Mouse (Mus musculus): ENCODE data around the gene Ctcf. TPM values are rescaled to one million over a fixed set of nuclear protein-coding genes. Genes with fewer than 3 reads are reported as not detected.

Ctcf gene
- polyA plus RNA-seq, 1 experiment from 2014 or later, result 55.3 TPM

GRCm38 (mm10) chr8:105727397-105728124 is 91.2 kb downstream of the Ctcf start:
- Histone ChIP-seq H3K4me3 (ENCODE audit: low read depth, low read length) (no peak overlapping the region), H3K4me1 (ENCODE audit: control insufficient read depth, low read depth, low read length) (peaks cover 3% of the 10 kb centered on the region), H3K27me3 (ENCODE audit: control insufficient read depth, insufficient read depth, low read depth, low read length) (no peaks in the 10 kb centered on the region), H3K9me3 (replicated peaks; ENCODE audit: control insufficient read depth, low read length) (no peaks in the 10 kb centered on the region), H3K9ac (ENCODE audit: low read depth, low read length) (no peak overlapping the region), H3K27ac (ENCODE audit: low read length) (no peak overlapping the region), H3K36me3 (ENCODE audit: control insufficient read depth, insufficient read depth) (no peaks in the 10 kb centered on the region), H3K4me2 (ENCODE audit: low read depth, low read length) (no peak overlapping the region)
- peak; percentile 67 for ATAC-seq (ENCODE audit: low read depth)
- WGBS (ENCODE audit: insufficient replicate concordance), result 44% methylated on average over 18 of the region's 18 CpGs

GRCm38 (mm10) chr8:105732186-105732585 is 95.8 kb downstream of the Ctcf start:
- Histone ChIP-seq H3K9me3 (replicated peaks; ENCODE audit: control insufficient read depth, low read length) (no peaks in the 10 kb centered on the region), H3K27me3 (ENCODE audit: control insufficient read depth, insufficient read depth, low read depth, low read length) (no peaks in the 10 kb centered on the region), H3K4me3 (ENCODE audit: low read depth, low read length) (no peak overlapping the region), H3K9ac (ENCODE audit: low read depth, low read length) (no peak overlapping the region), H3K36me3 (ENCODE audit: control insufficient read depth, insufficient read depth) (no peaks in the 10 kb centered on the region), H3K4me1 (ENCODE audit: control insufficient read depth, low read depth, low read length) (peaks cover 3% of the 10 kb centered on the region), H3K4me2 (ENCODE audit: low read depth, low read length) (no peak overlapping the region), H3K27ac (ENCODE audit: low read length) (no peak overlapping the region)
- no peak for ATAC-seq (ENCODE audit: low read depth)
- 34% methylated on average over 5 of the region's 5 CpGs for WGBS (ENCODE audit: insufficient replicate concordance)

MicroRNA genes within 50 kb of the gene (microRNA counts, 519-probe panel; counts per million panel counts)
- 2,484 counts per million, percentile 64 among the panel's probes with 10 or more counts for microRNA mmu-miR-1966

Small RNA genes within 50 kb of the gene (microRNA-seq; reads per million reads assigned to microRNA genes)
- 0.98 reads per million for gene Mir1966

Other genes with a start within 250 kb of the Ctcf start
- not detected in 2 replicates for gene Kctd19, start 223.1 kb upstream of the Ctcf start, polyA plus RNA-seq (2015; fragmentation: Nextera tagmentation; extraction: Ambion mirVana)
- 0.09 TPM in 1 of 2 replicates, not detected in the other for gene Lrrc36, start 223.0 kb upstream of the Ctcf start, polyA plus RNA-seq (2015; fragmentation: Nextera tagmentation; extraction: Ambion mirVana)
- 2.8 and 5.9 TPM in 2 replicates for gene Tppp3, start 165.0 kb upstream of the Ctcf start, polyA plus RNA-seq (2015; fragmentation: Nextera tagmentation; extraction: Ambion mirVana)
- gene Zdhhc1, start 139.7 kb upstream of the Ctcf start, polyA plus RNA-seq (2015; fragmentation: Nextera tagmentation; extraction: Ambion mirVana), result 1.6 and 2.2 TPM in 2 replicates
- 0.34 and 0.66 TPM in 2 replicates for gene Hsd11b2, start 117.8 kb upstream of the Ctcf start, polyA plus RNA-seq (2015; fragmentation: Nextera tagmentation; extraction: Ambion mirVana)
- gene Atp6v0d1, start 70.5 kb upstream of the Ctcf start, polyA plus RNA-seq (2015; fragmentation: Nextera tagmentation; extraction: Ambion mirVana), result 51.0 and 54.0 TPM in 2 replicates
- gene Ripor1, start 31.3 kb upstream of the Ctcf start, polyA plus RNA-seq (2015; fragmentation: Nextera tagmentation; extraction: Ambion mirVana), result 7.3 and 8.3 TPM in 2 replicates
- 0.13 TPM in 1 of 2 replicates, not detected in the other for gene Agrp, start 825 bp downstream of the Ctcf start, polyA plus RNA-seq (2015; fragmentation: Nextera tagmentation; extraction: Ambion mirVana)
- gene Carmil2, start 49.7 kb downstream of the Ctcf start, polyA plus RNA-seq (2015; fragmentation: Nextera tagmentation; extraction: Ambion mirVana), result 0.33 and 0.40 TPM in 2 replicates
- gene Acd, start 64.5 kb downstream of the Ctcf start, polyA plus RNA-seq (2015; fragmentation: Nextera tagmentation; extraction: Ambion mirVana), result 19.1 and 20.8 TPM in 2 replicates
- gene Pard6a, start 64.6 kb downstream of the Ctcf start, polyA plus RNA-seq (2015; fragmentation: Nextera tagmentation; extraction: Ambion mirVana), result 5.7 and 6.1 TPM in 2 replicates
- gene 4933405L10Rik, start 71.1 kb downstream of the Ctcf start, polyA plus RNA-seq (2015; fragmentation: Nextera tagmentation; extraction: Ambion mirVana), result not detected in 2 replicates
- gene Enkd1, start 71.6 kb downstream of the Ctcf start, polyA plus RNA-seq (2015; fragmentation: Nextera tagmentation; extraction: Ambion mirVana), result 3.5 and 4.1 TPM in 2 replicates
- 1.6 and 1.8 TPM in 2 replicates for gene Gfod2, start 122.1 kb downstream of the Ctcf start, polyA plus RNA-seq (2015; fragmentation: Nextera tagmentation; extraction: Ambion mirVana)
- 44.3 and 50.1 TPM in 2 replicates for gene Ranbp10, start 190.8 kb downstream of the Ctcf start, polyA plus RNA-seq (2015; fragmentation: Nextera tagmentation; extraction: Ambion mirVana)
- 0.07 TPM in 2 replicates for gene Tsnaxip1, start 191.2 kb downstream of the Ctcf start, polyA plus RNA-seq (2015; fragmentation: Nextera tagmentation; extraction: Ambion mirVana)
- 19.1 and 20.5 TPM in 2 replicates for gene Cenpt, start 216.7 kb downstream of the Ctcf start, polyA plus RNA-seq (2015; fragmentation: Nextera tagmentation; extraction: Ambion mirVana)
- 25.4 and 26.4 TPM in 2 replicates for gene Thap11, start 218.6 kb downstream of the Ctcf start, polyA plus RNA-seq (2015; fragmentation: Nextera tagmentation; extraction: Ambion mirVana)
- gene Nutf2, start 224.0 kb downstream of the Ctcf start, polyA plus RNA-seq (2015; fragmentation: Nextera tagmentation; extraction: Ambion mirVana), result 88.9 and 95.7 TPM in 2 replicates
- gene Edc4, start 244.3 kb downstream of the Ctcf start, polyA plus RNA-seq (2015; fragmentation: Nextera tagmentation; extraction: Ambion mirVana), result 15.9 and 17.4 TPM in 2 replicates